Mouse (Mus musculus) thymus, adult 2 months (tissue): ENCODE measurements around the gene Cfap299. TPM values are rescaled to one million over a fixed set of nuclear protein-coding genes. Genes with fewer than 3 reads are reported as not detected.

Experiments
- DNase-seq: peaks from one replicate; pipeline ENCODE4 v3.0.0; 2021
- H3K27ac ChIP-seq: fragments of 200-500 bp; 2 replicates; pipeline ENCODE4 v1.5.1; 2012; ENCODE audit warnings: low read length, control low read depth; ENCODE audit not compliant: control insufficient read depth, insufficient read depth
- H3K27me3 ChIP-seq: fragments of 200-500 bp; 2 replicates; pipeline ENCODE4 v1.6.1; 2012; ENCODE audit warnings: mild to moderate bottlenecking, low read length, moderate library complexity, mixed read lengths; ENCODE audit not compliant: control insufficient read depth, insufficient read depth
- H3K36me3 ChIP-seq: fragments of 200-500 bp; 2 replicates; pipeline ENCODE4 v1.6.1; 2012; ENCODE audit warnings: mild to moderate bottlenecking, low read length, moderate library complexity; ENCODE audit not compliant: control insufficient read depth, insufficient read depth
- H3K4me1 ChIP-seq: fragments of 200-500 bp; replicated peaks from 2 replicates; pipeline ENCODE4 v1.6.1; 2012; ENCODE audit warnings: low read length; ENCODE audit not compliant: control insufficient read depth, insufficient read depth
- H3K4me3 ChIP-seq: fragments of 200-500 bp; 2 replicates; pipeline ENCODE4 v1.5.1; 2012; ENCODE audit warnings: mild to moderate bottlenecking, low read length, control low read depth, moderate library complexity; ENCODE audit not compliant: control insufficient read depth, insufficient read depth
- CTCF ChIP-seq: fragments of 200-500 bp; IDR thresholded peaks from 2 replicates; pipeline ENCODE4 v1.5.1; 2012; ENCODE audit warnings: mild to moderate bottlenecking, control low read depth, low read length, moderate library complexity, borderline replicate concordance; ENCODE audit not compliant: control insufficient read depth, poor library complexity, insufficient read depth; ENCODE audit errors: extremely low read depth
- POLR2A ChIP-seq: fragments of 200-500 bp; IDR thresholded peaks from 2 replicates; pipeline ENCODE4 v1.6.1; 2012; ENCODE audit warnings: mild to moderate bottlenecking, low read length, control low read depth, moderate library complexity; ENCODE audit not compliant: control insufficient read depth, poor library complexity, insufficient read depth; ENCODE audit errors: extremely low read depth
- WGBS: fragments of 180-500 bp; shearing (Covaris S2); methylation state at CpG from one replicate; pipeline ENCODE4 v1.1.7; 2018; 5-methylcytosine and 5-hydroxymethylcytosine counted together
- polyA plus RNA-seq: library from polyadenylated mRNA; depleted of rRNA; stranded (reverse); fragments of >200 nt; gene quantifications from 2 replicates; pipeline ENCODE4 v1.2.3, GENCODE M21; 2012

Cfap299 gene
- polyA plus RNA-seq, 1 experiment: not detected

- DNase-seq: no peak
- H3K27me3 ChIP-seq: no peaks in the 10 kb centered on the region
- TF ChIP-seq POLR2A: no peak
- no peak for TF ChIP-seq CTCF
- H3K4me1 ChIP-seq: no peaks in the 10 kb centered on the region
- no peak overlapping the region for H3K4me3 ChIP-seq
- H3K36me3 ChIP-seq: no peaks in the 10 kb centered on the region
- H3K27ac ChIP-seq: no peak overlapping the region
- 85% methylated on average over 5 of the region's 5 CpGs for WGBS
Observed at GRCm38 (mm10) chr5:98651049-98651448, 321.9 kb downstream of the Cfap299 start.

- Histone ChIP-seq H3K4me1 (no peaks in the 10 kb centered on the region), H3K27ac (no peak overlapping the region), H3K4me3 (no peak overlapping the region), H3K27me3 (no peaks in the 10 kb centered on the region), H3K36me3 (no peaks in the 10 kb centered on the region)
- no peak for DNase-seq
- no peak for TF ChIP-seq POLR2A
- TF ChIP-seq CTCF: no peak
- WGBS: 92% methylated on average over 5 of the region's 5 CpGs
Observed at GRCm38 (mm10) chr5:98688254-98688653, 359.1 kb downstream of the Cfap299 start.

GRCm38 (mm10) chr5:98692070-98692469, 363.0 kb downstream of the Cfap299 start:
- Histone ChIP-seq H3K27ac (no peak overlapping the region), H3K36me3 (no peaks in the 10 kb centered on the region), H3K4me3 (no peak overlapping the region), H3K27me3 (no peaks in the 10 kb centered on the region), H3K4me1 (no peaks in the 10 kb centered on the region)
- 42% methylated on average over 5 of the region's 5 CpGs for whole genome bisulfite sequencing
- TF ChIP-seq POLR2A: no peak
- TF ChIP-seq CTCF: no peak
- DNase-seq: no peak

- Histone ChIP-seq H3K4me1 (no peaks in the 10 kb centered on the region), H3K27me3 (no peaks in the 10 kb centered on the region), H3K27ac (no peak overlapping the region), H3K4me3 (no peak overlapping the region), H3K36me3 (no peaks in the 10 kb centered on the region)
- DNase-seq: no peak
- 84% methylated on average over 8 of the region's 8 CpGs for WGBS
- TF ChIP-seq CTCF (no peak), POLR2A (no peak)
Observed at GRCm38 (mm10) chr5:98696336-98696735, 367.2 kb downstream of the Cfap299 start.

GRCm38 (mm10) chr5:98703963-98704362, 374.9 kb downstream of the Cfap299 start:
- Histone ChIP-seq H3K27me3 (no peaks in the 10 kb centered on the region), H3K4me1 (no peaks in the 10 kb centered on the region), H3K27ac (no peak overlapping the region), H3K4me3 (no peak overlapping the region), H3K36me3 (no peaks in the 10 kb centered on the region)
- 74% methylated on average over 5 of the region's 5 CpGs for WGBS
- TF ChIP-seq CTCF: no peak
- no peak for TF ChIP-seq POLR2A
- DNase-seq: no peak

- Histone ChIP-seq H3K27me3 (no peaks in the 10 kb centered on the region), H3K4me1 (no peaks in the 10 kb centered on the region), H3K27ac (no peak overlapping the region), H3K36me3 (no peaks in the 10 kb centered on the region), H3K4me3 (no peak overlapping the region)
- DNase-seq: no peak
- 85% methylated on average over 4 of the region's 4 CpGs for WGBS
- TF ChIP-seq POLR2A (no peak), CTCF (no peak)
Observed at GRCm38 (mm10) chr5:98706597-98706996, 377.5 kb downstream of the Cfap299 start.

GRCm38 (mm10) chr5:98715392-98715791, 386.3 kb downstream of the Cfap299 start:
- H3K27ac ChIP-seq: no peak overlapping the region
- WGBS: 81% methylated on average over 2 of the region's 2 CpGs
- H3K36me3 ChIP-seq: no peaks in the 10 kb centered on the region
- no peaks in the 10 kb centered on the region for H3K4me1 ChIP-seq
- no peak overlapping the region for H3K4me3 ChIP-seq
- no peak for TF ChIP-seq CTCF
- TF ChIP-seq POLR2A: no peak
- H3K27me3 ChIP-seq: no peaks in the 10 kb centered on the region
- no peak for DNase-seq
